Mouse (Mus musculus) cerebellum, adult (tissue): Measurements from ENCODE around the gene AI661453.
"Not testable (repeated sequence)": the region's sequence is repeated elsewhere in the genome, so short reads cannot be mapped to it uniquely, and the experiment has no call there.

Source experiments
- ATAC-seq: cut with Nextera tagmentation; 2 replicates; pipeline ENCODE4 v1.9.2; 2017; ENCODE audit warnings: mild to moderate bottlenecking, moderate library complexity, mixed read lengths; ENCODE audit not compliant: insufficient number of reproducible peaks, low FRiP score, low TSS enrichment

The AI661453 gene

GRCm38 (mm10) chr17:47436156-47436906 is at the start of gene AI661453:
AI661453 (plus strand) TSS chr17:47436615.
- ATAC-seq: no peak

GRCm38 (mm10) chr17:47386649-47387048 is 49.8 kb upstream of the AI661453 start:
- no peak for ATAC-seq

GRCm38 (mm10) chr17:47394223-47394869 is 42.1 kb upstream of the AI661453 start:
- ATAC-seq: no peak

- ATAC-seq: no peak
Observed at GRCm38 (mm10) chr17:47395376-47395913, 41.0 kb upstream of the AI661453 start.

- no peak for ATAC-seq
Observed at GRCm38 (mm10) chr17:47399091-47399490, 37.3 kb upstream of the AI661453 start.

GRCm38 (mm10) chr17:47400451-47400850 is 36.0 kb upstream of the AI661453 start, which contains the start of gene Guca1a:
Guca1a (minus strand) TSS chr17:47400584.
- ATAC-seq: no peak

GRCm38 (mm10) chr17:47407717-47408557 is 28.5 kb upstream of the AI661453 start:
- ATAC-seq: no peak

GRCm38 (mm10) chr17:47408558-47408898 is 27.9 kb upstream of the AI661453 start:
- no peak for ATAC-seq

- peak; percentile 36; the same call in 1 of the 2 replicates for ATAC-seq
Observed at GRCm38 (mm10) chr17:47409897-47410861, 26.2 kb upstream of the AI661453 start.

GRCm38 (mm10) chr17:47420195-47420594 is 16.2 kb upstream of the AI661453 start:
- ATAC-seq: no peak

- no peak for ATAC-seq
Observed at GRCm38 (mm10) chr17:47421566-47421965, 14.8 kb upstream of the AI661453 start.

- ATAC-seq: not testable (repeated sequence)
Observed at GRCm38 (mm10) chr17:47422616-47423015, 13.8 kb upstream of the AI661453 start.

- no peak for ATAC-seq
Observed at GRCm38 (mm10) chr17:47424186-47424585, 12.2 kb upstream of the AI661453 start.

GRCm38 (mm10) chr17:47427316-47427715 is 9.1 kb upstream of the AI661453 start:
- ATAC-seq: no peak

GRCm38 (mm10) chr17:47428831-47429304 is 7.5 kb upstream of the AI661453 start:
- ATAC-seq: no peak

- no peak for ATAC-seq
Observed at GRCm38 (mm10) chr17:47430815-47431214, 5.6 kb upstream of the AI661453 start.

- ATAC-seq: no peak; the same call in 1 of the 2 replicates
Observed at GRCm38 (mm10) chr17:47436907-47437547, 612 bp downstream of the AI661453 start, which contains the start of gene 1700001C19Rik. 1700001C19Rik (minus strand) TSS chr17:47437376.

GRCm38 (mm10) chr17:47438611-47439010 is 2.2 kb downstream of the AI661453 start:
- ATAC-seq: no peak
